Mouse (Mus musculus) liver, adult 2 months (tissue): ENCODE results near the gene Plcb4.

Source experiments
- CTCF ChIP-seq: fragments of 200-500 bp; IDR thresholded peaks from 2 replicates; pipeline ENCODE4 v1.5.1; 2011; ENCODE audit warnings: low read depth, low read length, control low read depth
- POLR2A ChIP-seq: fragments of 200-500 bp; IDR thresholded peaks from 2 replicates; pipeline ENCODE4 v1.6.1; 2011; ENCODE audit warnings: low read length, control low read depth; ENCODE audit not compliant: insufficient read depth; ENCODE audit errors: extremely low read depth

DNA sequence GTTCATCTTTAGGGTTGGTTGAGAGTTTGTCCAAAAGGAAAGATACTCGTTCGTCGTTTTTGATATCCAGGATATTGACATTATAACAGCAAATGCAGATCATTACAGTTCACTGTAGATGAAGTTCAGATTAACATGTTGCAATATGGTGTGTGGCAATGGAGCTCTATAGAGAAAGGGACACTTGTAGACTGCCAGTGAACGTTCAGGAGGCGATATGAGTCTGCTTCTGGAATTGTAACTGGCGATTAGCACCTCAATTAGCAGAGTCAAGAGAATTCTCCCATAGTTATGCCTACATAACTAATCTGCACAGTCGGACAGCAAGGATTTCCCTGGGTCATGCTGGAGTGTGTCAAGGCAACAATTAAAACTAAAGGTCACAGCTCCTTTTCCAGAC lies 210.8 kb downstream of the Plcb4 start:
- TF ChIP-seq CTCF: no peak
- no peak for TF ChIP-seq POLR2A
